Mouse (Mus musculus): ENCODE data around the gene Olfr161. TPM values are rescaled to one million over a fixed set of nuclear protein-coding genes. Genes with fewer than 3 reads are reported as not detected.

The Olfr161 gene
- not detected in 2 replicates for polyA plus RNA-seq (2012; rRNA removed; ENCODE audit: low replicate concordance)

DNA sequence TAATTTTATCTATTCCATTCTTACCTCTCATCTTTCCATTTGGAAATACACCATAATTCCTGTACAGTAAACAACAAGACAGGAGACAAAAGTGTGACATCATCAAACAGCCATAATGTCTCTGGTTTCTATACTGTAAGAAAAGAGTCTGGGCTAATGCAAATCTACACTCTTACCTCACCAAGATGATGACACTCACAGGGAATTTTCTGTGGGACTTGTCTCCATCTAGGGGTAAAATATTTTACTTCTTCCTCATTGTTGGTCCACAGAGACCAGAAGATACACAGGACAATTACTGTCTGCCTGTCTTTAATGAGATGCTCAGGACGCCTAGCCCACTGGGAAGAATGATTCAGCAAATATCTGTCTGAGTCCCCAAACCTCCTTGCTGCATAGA is at the start of gene Olfr161:
Gene Olfr161 (plus strand): TSS at position 352 of the 400 bp plus-strand sequence.

Other genes starting within 250 kb of the Olfr161 start
- 0.14 and 0.45 TPM in 2 replicates for gene Mefv, start 127.1 kb downstream of the Olfr161 start, polyA plus RNA-seq (2012; rRNA removed; ENCODE audit: low replicate concordance)
- gene Zfp263, start 153.1 kb downstream of the Olfr161 start, polyA plus RNA-seq (2012; rRNA removed; ENCODE audit: low replicate concordance), result 6.2 and 12.8 TPM in 2 replicates
- not detected in 2 replicates for gene Olfr15, start 239.8 kb downstream of the Olfr161 start, polyA plus RNA-seq (2012; rRNA removed; ENCODE audit: low replicate concordance)

Data from subcutaneous adipose tissue, adult 2 months (tissue).